ENCODE assay signal across 21 mouse cellular contexts in genomic region chr3:101492908-101493307, GRCm38 (mm10).
A peak's percentile ranks its signal among the peaks of the same experiment; 100 is the strongest.
DNase-seq lines count a peak whose midpoint lies in the region; ATAC-seq and TF ChIP-seq lines count a peak whose summit lies in the region.
"Had no signal": no experiment of that assay in that cellular context is flagged by ENCODE, and none has a peak within 500 bp of the region (broad histone marks: within the 10 kb centered on the region; RNA-seq: fewer than 3 reads in every experiment).

No protein-coding gene starts in this region.

- H3K9ac ChIP-seq in midbrain, embryonic 16.5 days (ENCODE audit: low read depth, low read length) = no peak overlapping the region
- no peak overlapping the region for H3K9ac ChIP-seq in midbrain, embryonic 13.5 days (replicated peaks)
- H3K9ac ChIP-seq: embryonic facial prominence, embryonic 15.5 days; forebrain, embryonic 15.5 days; heart, embryonic 12.5 days; hindbrain, embryonic 14.5 days had no signal

- no peak overlapping the region for H3K4me3 ChIP-seq in midbrain, embryonic 16.5 days (ENCODE audit: low read depth, low read length)
- no peak overlapping the region for H3K4me3 ChIP-seq in midbrain, embryonic 13.5 days (replicated peaks)
- no peak overlapping the region for H3K4me3 ChIP-seq in gastrocnemius, adult 2 months
- H3K4me3 ChIP-seq: embryonic facial prominence, embryonic 15.5 days; erythroblast, embryonic 14.5 days; forebrain, embryonic 10.5 days; forebrain, embryonic 15.5 days; heart, embryonic 12.5 days; hindbrain, embryonic 10.5 days had no signal

- intact Hi-C loops in gastrocnemius, adult 2 months (cut with DNase I) = no loop called here

- TF ChIP-seq CTCF in gastrocnemius, adult 2 months (IDR thresholded peaks at IDR 0.05) = no peak

- H3K4me2 ChIP-seq in midbrain, embryonic 16.5 days (ENCODE audit: low read length) = no peak overlapping the region
- no peak overlapping the region for H3K4me2 ChIP-seq in midbrain, embryonic 13.5 days (replicated peaks)
- H3K4me2 ChIP-seq: embryonic facial prominence, embryonic 15.5 days; forebrain, embryonic 15.5 days; heart, embryonic 12.5 days; hindbrain, embryonic 14.5 days had no signal

- no peaks in the 10 kb centered on the region for H3K36me3 ChIP-seq in midbrain, embryonic 16.5 days (ENCODE audit: control insufficient read depth, insufficient read depth, low read length)
- no peaks in the 10 kb centered on the region for H3K36me3 ChIP-seq in midbrain, embryonic 13.5 days
- H3K36me3 ChIP-seq: embryonic facial prominence, embryonic 15.5 days; forebrain, embryonic 10.5 days; forebrain, embryonic 15.5 days; heart, embryonic 12.5 days; hindbrain, embryonic 10.5 days had no signal

- 0 out of 2 replicates have a peak, but pooled peaks have one; percentile 6 for ATAC-seq in midbrain, embryonic 16.5 days
- no peak for ATAC-seq in midbrain, embryonic 13.5 days

- H3K9me3 ChIP-seq in midbrain, embryonic 16.5 days (replicated peaks; ENCODE audit: control insufficient read depth, low read length, poor library complexity, severe bottlenecking) = no peaks in the 10 kb centered on the region
- no peaks in the 10 kb centered on the region for H3K9me3 ChIP-seq in midbrain, embryonic 13.5 days
- H3K9me3 ChIP-seq: embryonic facial prominence, embryonic 15.5 days; forebrain, embryonic 10.5 days; forebrain, embryonic 15.5 days; heart, embryonic 12.5 days; hindbrain, embryonic 10.5 days had no signal

- peaks cover 2% of the 10 kb centered on the region; the same call in 1 of the 2 replicates for H3K4me1 ChIP-seq in midbrain, embryonic 16.5 days (ENCODE audit: control insufficient read depth, insufficient read depth, low read length)
- H3K4me1 ChIP-seq in midbrain, embryonic 13.5 days (replicated peaks) = peaks cover 4% of the 10 kb centered on the region; the same call in 1 of the 2 replicates
- H3K4me1 ChIP-seq: forebrain, embryonic 15.5 days had no signal

- DNase-seq in cerebellum, adult 9-10 months = peak; percentile 1
- no peak for DNase-seq in cerebellum, postnatal 25 days
- peak; percentile 80 for DNase-seq in 416B (ENCODE audit: low read depth)
- peak; percentile 33 for DNase-seq in thymus, postnatal 4 days
- no peak for DNase-seq in gastrocnemius, adult 2 months
- DNase-seq: adrenal gland, adult 2 months; adrenal gland, postnatal 25 days; cerebellum, adult 18-20 months; cerebellum, postnatal 10 days; embryo, embryonic 11 days; gastrocnemius, postnatal 10 days; heart, adult 18-20 months had no signal

- H3K27me3 ChIP-seq in midbrain, embryonic 16.5 days (ENCODE audit: control insufficient read depth, insufficient read depth, low read depth, low read length) = no peaks in the 10 kb centered on the region
- 0 out of 2 replicates have a peak, but pooled peaks cover 4% of the 10 kb centered on the region for H3K27me3 ChIP-seq in midbrain, embryonic 13.5 days
- H3K27me3 ChIP-seq: embryonic facial prominence, embryonic 15.5 days; forebrain, embryonic 15.5 days; heart, embryonic 12.5 days had no signal

- no peak overlapping the region for H3K27ac ChIP-seq in midbrain, embryonic 16.5 days (ENCODE audit: low read length)
- no peak overlapping the region for H3K27ac ChIP-seq in midbrain, embryonic 13.5 days
- no peak overlapping the region for H3K27ac ChIP-seq in gastrocnemius, adult 2 months
- H3K27ac ChIP-seq: embryonic facial prominence, embryonic 15.5 days; forebrain, embryonic 10.5 days; forebrain, embryonic 15.5 days; hindbrain, embryonic 10.5 days; hindbrain, embryonic 14.5 days had no signal

- 80% methylated on average over 6 of the region's 6 CpGs for whole genome bisulfite sequencing in midbrain, embryonic 16.5 days
- 90% methylated on average over 6 of the region's 6 CpGs for WGBS in midbrain, embryonic 13.5 days

Comparison
In these comparisons a context has a peak if more than half of its experiments do, and no peak if none do; other contexts are left out.
1. DNase-seq: peak in cerebellum, adult 9-10 months (single experiment), 416B (single experiment) and thymus, postnatal 4 days (single experiment); none in cerebellum, postnatal 25 days (0 of 2) and gastrocnemius, adult 2 months (single experiment).